Mouse (Mus musculus) E14TG2a.4 (cell line): ENCODE data around the gene Sh2b1.

ENCODE experiments used
- CTCF ChIP-seq: conservative IDR thresholded peaks from 2 replicates; pipeline ENCODE4 v1.5.1; 2014; ENCODE audit warnings: low read length
- NANOG ChIP-seq: IDR thresholded peaks from 2 replicates; pipeline ENCODE4 v1.6.1; 2014; ENCODE audit warnings: borderline replicate concordance, low read length, mixed read lengths

DNA sequence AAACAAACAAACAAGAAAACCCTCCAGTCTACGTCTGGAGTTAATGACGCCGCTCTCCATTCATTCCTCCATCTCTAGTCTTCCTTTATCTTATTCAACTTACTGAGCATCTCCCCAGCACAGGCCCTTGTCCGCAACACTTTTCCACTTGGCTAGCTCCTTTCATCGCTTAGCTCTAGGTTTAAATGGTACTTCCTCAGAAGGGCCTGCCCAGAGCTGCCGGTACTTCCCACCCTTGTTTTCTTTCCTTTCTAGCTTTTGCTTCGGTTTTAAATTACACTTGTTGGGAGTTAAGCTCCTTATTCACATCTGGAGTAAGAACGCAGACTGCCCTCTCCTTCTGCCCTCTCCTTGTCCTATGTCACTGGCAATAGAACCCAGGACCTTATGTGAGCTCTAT is 58.2 kb downstream of the Sh2b1 start:
- TF ChIP-seq CTCF (no peak), NANOG (no peak)
